Mouse (Mus musculus): ENCODE results near the gene Abca7. TPM values are rescaled to one million over a fixed set of nuclear protein-coding genes. Genes with fewer than 3 reads are reported as not detected.
A peak's percentile ranks its signal among the peaks of the same experiment; 100 is the strongest.

Gene Abca7
- polyA plus RNA-seq, 1 experiment from 2014 or later, result 3.4 TPM

GRCm38 (mm10) chr10:79971183-79971497, 25.2 kb upstream of the Abca7 start:
- 0 out of 2 replicates have a peak, but pooled peaks have one; percentile 11 for ATAC-seq
- Histone ChIP-seq H3K9ac (ENCODE audit: low read depth, low read length) (peak overlapping the region; percentile 64), H3K4me3 (ENCODE audit: low read length) (peak overlapping the region; percentile 51), H3K27ac (ENCODE audit: low read length) (no peak overlapping the region), H3K4me1 (ENCODE audit: control insufficient read depth, insufficient read depth, low read length) (peaks cover 10% of the 10 kb centered on the region), H3K27me3 (replicated peaks; ENCODE audit: control insufficient read depth, insufficient read depth, low read length) (peaks cover 15% of the 10 kb centered on the region), H3K9me3 (ENCODE audit: control insufficient read depth, low read length) (no peaks in the 10 kb centered on the region), H3K36me3 (ENCODE audit: control insufficient read depth, insufficient read depth, low read length) (peaks cover 24% of the 10 kb centered on the region), H3K4me2 (ENCODE audit: low read depth, low read length) (peak overlapping the region; percentile 85)
- WGBS, result 4% methylated on average over 21 of the region's 21 CpGs

- Histone ChIP-seq H3K27ac (ENCODE audit: low read length) (no peak overlapping the region), H3K9ac (ENCODE audit: low read depth, low read length) (no peak overlapping the region), H3K4me1 (ENCODE audit: control insufficient read depth, insufficient read depth, low read length) (peaks cover 10% of the 10 kb centered on the region), H3K4me3 (ENCODE audit: low read length) (no peak overlapping the region), H3K36me3 (ENCODE audit: control insufficient read depth, insufficient read depth, low read length) (peaks cover 25% of the 10 kb centered on the region), H3K4me2 (ENCODE audit: low read depth, low read length) (no peak overlapping the region), H3K27me3 (replicated peaks; ENCODE audit: control insufficient read depth, insufficient read depth, low read length) (peaks cover 15% of the 10 kb centered on the region), H3K9me3 (ENCODE audit: control insufficient read depth, low read length) (no peaks in the 10 kb centered on the region; the same call in 1 of the 2 replicates)
- ATAC-seq, result no peak
- 57% methylated on average over 14 of the region's 14 CpGs for WGBS
These were observed 23.5 kb upstream of the Abca7 start for GRCm38 (mm10) chr10:79972831-79973230.

GRCm38 (mm10) chr10:79974087-79974486, 22.2 kb upstream of the Abca7 start:
- Histone ChIP-seq H3K9ac (ENCODE audit: low read depth, low read length) (no peak overlapping the region), H3K4me3 (ENCODE audit: low read length) (no peak overlapping the region)

GRCm38 (mm10) chr10:79974668-79975067, 21.6 kb upstream of the Abca7 start:
- Histone ChIP-seq H3K9me3 (ENCODE audit: control insufficient read depth, low read length) (no peaks in the 10 kb centered on the region; the same call in 1 of the 2 replicates), H3K27me3 (replicated peaks; ENCODE audit: control insufficient read depth, insufficient read depth, low read length) (peaks cover 15% of the 10 kb centered on the region), H3K4me3 (ENCODE audit: low read length) (no peak overlapping the region), H3K4me2 (ENCODE audit: low read depth, low read length) (no peak overlapping the region), H3K9ac (ENCODE audit: low read depth, low read length) (no peak overlapping the region), H3K4me1 (ENCODE audit: control insufficient read depth, insufficient read depth, low read length) (peaks cover 10% of the 10 kb centered on the region), H3K36me3 (ENCODE audit: control insufficient read depth, insufficient read depth, low read length) (peaks cover 36% of the 10 kb centered on the region), H3K27ac (ENCODE audit: low read length) (no peak overlapping the region)
- 88% methylated on average over 8 of the region's 8 CpGs for WGBS
- ATAC-seq, result no peak

More at GRCm38 (mm10) chr10:79974087-79974486, 22.2 kb upstream of the Abca7 start:
- WGBS, result 89% methylated on average over 21 of the region's 21 CpGs
- ATAC-seq, result no peak
- Histone ChIP-seq H3K9me3 (ENCODE audit: control insufficient read depth, low read length) (no peaks in the 10 kb centered on the region; the same call in 1 of the 2 replicates), H3K27me3 (replicated peaks; ENCODE audit: control insufficient read depth, insufficient read depth, low read length) (peaks cover 15% of the 10 kb centered on the region), H3K4me1 (ENCODE audit: control insufficient read depth, insufficient read depth, low read length) (peaks cover 10% of the 10 kb centered on the region), H3K27ac (ENCODE audit: low read length) (no peak overlapping the region), H3K4me2 (ENCODE audit: low read depth, low read length) (no peak overlapping the region), H3K36me3 (ENCODE audit: control insufficient read depth, insufficient read depth, low read length) (peaks cover 31% of the 10 kb centered on the region)

- ATAC-seq, result no peak
- Histone ChIP-seq H3K36me3 (ENCODE audit: control insufficient read depth, insufficient read depth, low read length) (peaks cover 37% of the 10 kb centered on the region), H3K4me2 (ENCODE audit: low read depth, low read length) (no peak overlapping the region), H3K27me3 (replicated peaks; ENCODE audit: control insufficient read depth, insufficient read depth, low read length) (peaks cover 7% of the 10 kb centered on the region), H3K9ac (ENCODE audit: low read depth, low read length) (no peak overlapping the region), H3K4me1 (ENCODE audit: control insufficient read depth, insufficient read depth, low read length) (peaks cover 2% of the 10 kb centered on the region), H3K27ac (ENCODE audit: low read length) (no peak overlapping the region), H3K9me3 (ENCODE audit: control insufficient read depth, low read length) (no peaks in the 10 kb centered on the region; the same call in 1 of the 2 replicates), H3K4me3 (ENCODE audit: low read length) (no peak overlapping the region)
- WGBS, result 84% methylated on average over 28 of the region's 28 CpGs
These were observed 20.1 kb upstream of the Abca7 start for GRCm38 (mm10) chr10:79976071-79976721.

- no peaks in the 10 kb centered on the region for H3K4me1 ChIP-seq (ENCODE audit: control insufficient read depth, insufficient read depth, low read length)
- ATAC-seq, result no peak
- H3K36me3 ChIP-seq (ENCODE audit: control insufficient read depth, insufficient read depth, low read length), result peaks cover 40% of the 10 kb centered on the region
- H3K4me3 ChIP-seq (ENCODE audit: low read length), result no peak overlapping the region
- H3K27ac ChIP-seq (ENCODE audit: low read length), result no peak overlapping the region
- no peak overlapping the region for H3K9ac ChIP-seq (ENCODE audit: low read depth, low read length)
- 82% methylated on average over 36 of the region's 36 CpGs for WGBS
- H3K4me2 ChIP-seq (ENCODE audit: low read depth, low read length), result no peak overlapping the region
- H3K9me3 ChIP-seq (ENCODE audit: control insufficient read depth, low read length), result no peaks in the 10 kb centered on the region; the same call in 1 of the 2 replicates
- peaks cover 2% of the 10 kb centered on the region; the same call in 1 of the 2 replicates for H3K27me3 ChIP-seq (replicated peaks; ENCODE audit: control insufficient read depth, insufficient read depth, low read length)
These were observed 19.6 kb upstream of the Abca7 start for GRCm38 (mm10) chr10:79976722-79977107.

- Histone ChIP-seq H3K4me1 (ENCODE audit: control insufficient read depth, insufficient read depth, low read length) (peaks cover 2% of the 10 kb centered on the region), H3K36me3 (ENCODE audit: control insufficient read depth, insufficient read depth, low read length) (peaks cover 41% of the 10 kb centered on the region), H3K4me2 (ENCODE audit: low read depth, low read length) (no peak overlapping the region), H3K4me3 (ENCODE audit: low read length) (no peak overlapping the region), H3K9ac (ENCODE audit: low read depth, low read length) (no peak overlapping the region), H3K27ac (ENCODE audit: low read length) (no peak overlapping the region), H3K27me3 (replicated peaks; ENCODE audit: control insufficient read depth, insufficient read depth, low read length) (no peaks in the 10 kb centered on the region), H3K9me3 (ENCODE audit: control insufficient read depth, low read length) (no peaks in the 10 kb centered on the region; the same call in 1 of the 2 replicates)
- WGBS, result 83% methylated on average over 28 of the region's 28 CpGs
- no peak for ATAC-seq
These were observed 19.0 kb upstream of the Abca7 start for GRCm38 (mm10) chr10:79977324-79977723.

- WGBS, result 95% methylated on average over 21 of the region's 21 CpGs
- peaks cover 41% of the 10 kb centered on the region for H3K36me3 ChIP-seq (ENCODE audit: control insufficient read depth, insufficient read depth, low read length)
- no peak for ATAC-seq
These were observed 18.2 kb upstream of the Abca7 start for GRCm38 (mm10) chr10:79978061-79978460.

GRCm38 (mm10) chr10:79979401-79980155, 16.7 kb upstream of the Abca7 start:
- Histone ChIP-seq H3K4me3 (ENCODE audit: low read length) (no peak overlapping the region), H3K4me2 (ENCODE audit: low read depth, low read length) (no peak overlapping the region), H3K4me1 (ENCODE audit: control insufficient read depth, insufficient read depth, low read length) (peaks cover 14% of the 10 kb centered on the region), H3K9me3 (ENCODE audit: control insufficient read depth, low read length) (no peaks in the 10 kb centered on the region; the same call in 1 of the 2 replicates), H3K36me3 (ENCODE audit: control insufficient read depth, insufficient read depth, low read length) (peaks cover 41% of the 10 kb centered on the region), H3K27ac (ENCODE audit: low read length) (no peak overlapping the region), H3K27me3 (replicated peaks; ENCODE audit: control insufficient read depth, insufficient read depth, low read length) (no peaks in the 10 kb centered on the region), H3K9ac (ENCODE audit: low read depth, low read length) (no peak overlapping the region)
- WGBS, result 90% methylated on average over 22 of the region's 22 CpGs
- no peak for ATAC-seq

More at GRCm38 (mm10) chr10:79978061-79978460, 18.2 kb upstream of the Abca7 start:
- Histone ChIP-seq H3K9me3 (ENCODE audit: control insufficient read depth, low read length) (no peaks in the 10 kb centered on the region; the same call in 1 of the 2 replicates), H3K9ac (ENCODE audit: low read depth, low read length) (no peak overlapping the region), H3K4me2 (ENCODE audit: low read depth, low read length) (no peak overlapping the region), H3K27ac (ENCODE audit: low read length) (no peak overlapping the region), H3K27me3 (replicated peaks; ENCODE audit: control insufficient read depth, insufficient read depth, low read length) (no peaks in the 10 kb centered on the region), H3K4me1 (ENCODE audit: control insufficient read depth, insufficient read depth, low read length) (peaks cover 9% of the 10 kb centered on the region), H3K4me3 (ENCODE audit: low read length) (no peak overlapping the region)

All from intestine, embryonic 16.5 days (tissue).